Comparison of ENCODE assay signal across 8 mouse cellular contexts in the genomic region with DNA sequence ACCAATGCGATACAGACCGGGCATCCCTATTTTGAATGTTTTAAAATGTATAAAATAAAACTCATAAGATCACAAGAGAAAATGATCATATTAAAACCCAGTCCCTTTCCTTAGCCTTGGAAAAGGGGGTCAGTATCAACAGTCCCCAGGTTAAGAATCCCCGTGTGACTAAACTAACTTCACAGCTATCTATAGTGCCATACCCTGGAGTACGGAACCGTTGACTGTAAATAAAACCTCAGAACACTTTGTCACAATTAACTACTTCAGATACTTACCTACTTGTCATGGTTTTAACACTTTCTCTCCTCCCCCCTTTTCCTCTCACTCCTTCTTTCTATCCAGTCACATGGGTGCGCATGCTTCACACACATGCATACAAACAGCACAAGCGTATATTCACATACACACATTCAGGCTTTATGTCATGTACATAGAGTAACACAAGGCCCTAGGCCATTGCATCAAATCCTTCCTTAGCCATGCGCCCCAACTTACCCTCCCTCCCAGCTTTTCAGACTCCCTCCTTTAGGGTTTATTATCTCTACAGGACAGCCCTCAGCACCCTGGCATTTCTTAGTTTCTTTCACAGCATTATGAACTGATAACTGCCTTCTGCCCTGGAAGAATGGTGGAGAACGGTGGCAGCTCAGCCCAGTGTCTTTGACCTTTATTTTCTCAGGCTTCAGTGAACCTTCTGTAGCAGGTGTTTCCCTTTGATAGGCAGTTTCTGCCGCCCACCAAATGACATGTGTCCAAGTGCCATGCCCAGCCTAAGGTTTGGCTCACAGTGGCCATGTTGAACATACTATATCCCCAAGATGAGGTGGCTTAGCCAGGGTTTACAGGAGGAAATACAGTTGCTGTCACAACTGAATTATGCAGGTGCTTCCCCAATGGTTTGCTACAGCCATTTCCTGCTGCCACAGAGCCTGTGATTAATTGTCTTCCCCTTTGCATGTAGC. TPM values are rescaled to one million over a fixed set of nuclear protein-coding genes. Genes with fewer than 3 reads are reported as not detected.
A peak's percentile ranks its signal among the peaks of the same experiment; 100 is the strongest.
DNase-seq lines count a peak whose midpoint lies in the region; ATAC-seq and TF ChIP-seq lines count a peak whose summit lies in the region.

TSS of gene Cd47 (plus strand) at position 937 of the 965 bp plus-strand sequence.

- peak; percentile 53 for DNase-seq in CD4-positive, CD25-positive, alpha-beta regulatory T cell, adult 2 months (ENCODE audit: low read depth, low spot score)
- DNase-seq in brain, embryonic 14.5 days (ENCODE audit: low read depth) = no peak
- DNase-seq in gastrocnemius, postnatal 36 days = no peak
- DNase-seq in induced T-regulatory cell, adult 2 months (ENCODE audit: low read depth) = peak; percentile 72
- no peak for DNase-seq in limb, embryonic 10.5 days (ENCODE audit: low spot score)
- DNase-seq in thymus, postnatal 25 days = peak; percentile 62
- DNase-seq in cerebellum, adult 11 months = no peak

- TF ChIP-seq CTCF in brain, embryonic 14.5 days (IDR thresholded peaks at IDR 0.05; ENCODE audit: borderline replicate concordance, extremely low read depth, insufficient read depth, insufficient read length) = no peak

- 0 out of 2 replicates have a peak, but pooled peaks cover 2% of the 10 kb centered on the region for H3K27me3 ChIP-seq in limb, embryonic 10.5 days (ENCODE audit: low read depth, poor library complexity, severe bottlenecking)
- no peaks in the 10 kb centered on the region for H3K27me3 ChIP-seq in midbrain, embryonic 13.5 days

- no peaks in the 10 kb centered on the region for H3K36me3 ChIP-seq in limb, embryonic 10.5 days
- H3K36me3 ChIP-seq in midbrain, embryonic 13.5 days = no peaks in the 10 kb centered on the region

- H3K27ac ChIP-seq in limb, embryonic 10.5 days = no peak within 1 kb of the TSS
- no peak within 1 kb of the TSS for H3K27ac ChIP-seq in midbrain, embryonic 13.5 days

- H3K4me1 ChIP-seq in limb, embryonic 10.5 days = peaks cover 25% of the 10 kb centered on the region
- peaks cover 14% of the 10 kb centered on the region for H3K4me1 ChIP-seq in midbrain, embryonic 13.5 days (replicated peaks)

- no peaks in the 10 kb centered on the region for H3K9me3 ChIP-seq in limb, embryonic 10.5 days (replicated peaks)
- H3K9me3 ChIP-seq in midbrain, embryonic 13.5 days = no peaks in the 10 kb centered on the region

- intact Hi-C loops in gastrocnemius, postnatal 36 days (cut with DNase I) = no loop called here

- no peak for TF ChIP-seq POLR2A in brain, embryonic 14.5 days (IDR thresholded peaks at IDR 0.05; ENCODE audit: borderline replicate concordance, extremely low read depth, insufficient read depth, insufficient read length, poor library complexity, severe bottlenecking)

- no peak within 1 kb of the TSS for H3K9ac ChIP-seq in midbrain, embryonic 13.5 days (replicated peaks)

- no peak for ATAC-seq in midbrain, embryonic 13.5 days

- H3K4me2 ChIP-seq in midbrain, embryonic 13.5 days (replicated peaks) = no peak within 1 kb of the TSS

- no peak within 1 kb of the TSS for H3K4me3 ChIP-seq in limb, embryonic 10.5 days
- no peak within 1 kb of the TSS for H3K4me3 ChIP-seq in midbrain, embryonic 13.5 days (replicated peaks)

- WGBS in limb, embryonic 10.5 days = 86% methylated on average over 10 of the region's 10 CpGs
- 86% methylated on average over 10 of the region's 10 CpGs for WGBS in midbrain, embryonic 13.5 days

RNA-seq across cellular contexts. Expression of gene Cd47, which starts in this region (rescaled TPM):
- 49.4 and 58.5 TPM in 2 replicates for polyA plus RNA-seq in brain, embryonic 14.5 days (2012; rRNA removed)
- 10 to 100 TPM; 25.5 to 26.8 TPM for total RNA-seq in gastrocnemius, postnatal 36 days (2021)
- polyA plus RNA-seq in limb, embryonic 10.5 days (2016; fragmentation: Nextera tagmentation; extraction: Ambion mirVana) = 21.3 and 26.6 TPM in 2 replicates
- 94.8 and 121 TPM in 2 replicates for polyA plus RNA-seq in midbrain, embryonic 13.5 days (2015; fragmentation: Nextera tagmentation; extraction: Ambion mirVana)

Comparison
In these comparisons a context has a peak if more than half of its experiments do, and no peak if none do; other contexts are left out.
1. DNase-seq: peak in CD4-positive, CD25-positive, alpha-beta regulatory T cell, adult 2 months (single experiment), induced T-regulatory cell, adult 2 months (single experiment) and thymus, postnatal 25 days (single experiment); none in brain, embryonic 14.5 days (single experiment), gastrocnemius, postnatal 36 days (0 of 2), limb, embryonic 10.5 days (single experiment) and cerebellum, adult 11 months (single experiment).